Mouse (Mus musculus) lung, postnatal 36 days (tissue): ENCODE measurements at regions not wholly inside any gene's neighbourhood (a gene's known extent, or its start where the extent isn't known, plus 50 kb on each side); places are given as distances from the start of the nearest gene placed in this dataset.

Experiments
- DNase-seq: peaks from one replicate; pipeline ENCODE4 v3.0.0; 2022; ENCODE audit warnings: mixed read lengths

DNA sequence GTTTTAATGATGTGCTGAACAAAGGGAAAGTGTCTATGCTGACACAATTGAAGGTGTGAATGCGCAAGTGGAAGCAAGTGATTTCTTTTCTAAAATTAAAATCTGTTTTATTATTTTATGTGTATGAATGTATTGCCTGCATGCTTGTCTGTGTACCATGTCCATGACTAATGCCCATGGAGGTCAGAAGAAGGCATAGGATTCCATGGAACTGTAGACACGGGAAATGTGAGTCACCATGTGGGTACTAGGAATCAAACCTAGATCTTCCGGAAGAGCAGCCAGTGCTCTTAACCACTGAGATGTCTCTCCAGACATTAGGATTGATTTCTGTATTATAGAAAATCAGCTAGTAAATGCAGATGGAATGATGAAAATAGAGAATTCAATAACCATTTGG lies 134.9 kb upstream of the Pgrmc2 start:
- no peak for DNase-seq

DNA sequence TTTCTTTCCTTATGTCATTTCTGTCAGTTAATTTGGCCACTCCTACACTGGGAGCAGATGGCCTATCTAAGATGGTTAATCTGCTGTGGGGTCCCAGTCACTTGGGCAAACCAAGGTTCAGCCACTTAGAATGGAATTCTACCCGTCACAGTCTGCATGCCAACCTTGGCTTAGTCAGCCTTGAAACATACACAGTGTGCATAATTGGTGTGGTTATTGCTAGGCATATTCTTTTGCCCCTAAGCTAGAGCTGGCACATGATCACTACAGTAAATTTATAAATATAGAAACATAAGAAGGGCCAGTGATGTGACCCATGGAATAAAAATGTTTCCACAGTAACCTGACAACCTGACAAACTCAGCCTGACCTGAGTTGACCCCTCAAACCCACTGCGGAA lies 130.7 kb upstream of the Pgrmc2 start:
- no peak for DNase-seq

DNA sequence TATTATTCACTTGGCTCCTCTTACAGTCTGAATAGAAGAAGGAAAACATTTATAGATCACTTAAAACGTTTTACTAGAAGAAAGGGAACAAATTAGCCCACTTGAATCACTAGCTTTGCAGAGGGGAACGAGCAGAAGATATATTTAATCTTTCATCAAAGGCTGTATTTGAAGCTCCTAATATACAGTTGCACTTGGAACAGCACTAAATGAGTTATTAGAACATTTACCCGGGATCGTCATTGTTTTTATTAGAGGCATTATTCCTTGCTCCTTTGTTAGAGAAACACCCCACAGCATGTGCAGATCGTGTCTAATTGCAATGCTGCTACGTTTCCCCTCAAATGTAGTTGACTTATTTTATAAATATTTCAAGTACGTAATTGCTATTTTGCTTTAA lies 127.5 kb upstream of the Pgrmc2 start:
- no peak for DNase-seq

DNA sequence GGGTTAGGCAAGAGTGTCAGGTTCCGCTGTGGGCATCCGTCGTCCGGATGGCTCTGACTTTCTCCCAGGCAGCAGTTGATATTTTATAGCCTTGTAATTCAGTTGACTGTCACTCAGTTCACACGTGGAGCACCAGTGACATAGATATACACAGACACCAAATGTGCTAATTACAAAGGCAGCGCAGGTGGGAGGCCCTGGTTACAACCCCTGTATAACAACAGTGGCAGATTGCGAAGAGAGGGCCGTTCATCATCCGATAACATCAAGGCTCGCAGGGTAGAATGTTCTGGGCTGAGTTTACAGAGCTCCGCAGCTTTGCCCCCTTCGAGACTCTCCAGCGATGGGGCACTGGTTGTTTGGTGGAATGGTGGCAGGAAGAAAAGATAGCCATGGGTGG lies 120.0 kb upstream of the Pgrmc2 start:
- no peak for DNase-seq

DNA sequence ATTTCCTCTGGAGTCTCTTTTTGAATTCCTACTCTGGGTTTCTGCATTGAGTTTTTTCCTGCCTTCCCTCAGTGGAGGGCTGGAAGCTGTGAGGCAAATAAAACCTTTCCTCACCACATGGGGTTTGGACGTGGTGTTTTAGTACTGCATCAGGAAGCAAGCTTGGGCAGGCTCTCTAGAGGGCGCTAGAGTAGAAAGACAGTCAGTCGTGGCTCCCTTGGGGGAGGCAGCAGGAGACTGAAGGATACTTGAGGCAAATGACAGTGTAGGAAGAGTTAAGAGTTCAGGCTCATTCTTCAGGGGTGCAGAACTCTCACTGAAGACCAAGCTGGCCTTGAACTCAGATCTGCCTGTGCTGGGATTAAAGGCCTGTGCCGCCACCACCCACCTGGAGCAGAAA lies 118.9 kb upstream of the Pgrmc2 start:
- no peak for DNase-seq

DNA sequence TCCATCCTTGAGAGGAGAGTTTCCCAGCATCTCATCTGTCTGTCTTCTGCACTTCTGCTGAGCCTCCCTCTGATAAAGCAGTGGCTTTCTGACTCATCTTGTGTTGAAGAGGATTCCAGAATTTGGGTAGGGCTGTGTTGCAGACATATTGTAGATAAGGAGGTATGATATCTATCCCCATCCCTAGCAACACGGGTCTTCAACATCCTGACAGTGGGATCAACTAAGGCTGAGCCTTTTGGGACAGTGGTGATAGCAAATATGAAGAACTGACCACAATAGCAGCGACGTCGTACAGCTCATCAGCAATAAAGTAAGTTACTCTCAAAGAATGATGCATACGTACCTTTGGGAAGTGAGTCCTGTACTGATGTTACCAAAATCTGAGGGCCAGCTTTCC lies 117.2 kb upstream of the Pgrmc2 start:
- DNase-seq = no peak

DNA sequence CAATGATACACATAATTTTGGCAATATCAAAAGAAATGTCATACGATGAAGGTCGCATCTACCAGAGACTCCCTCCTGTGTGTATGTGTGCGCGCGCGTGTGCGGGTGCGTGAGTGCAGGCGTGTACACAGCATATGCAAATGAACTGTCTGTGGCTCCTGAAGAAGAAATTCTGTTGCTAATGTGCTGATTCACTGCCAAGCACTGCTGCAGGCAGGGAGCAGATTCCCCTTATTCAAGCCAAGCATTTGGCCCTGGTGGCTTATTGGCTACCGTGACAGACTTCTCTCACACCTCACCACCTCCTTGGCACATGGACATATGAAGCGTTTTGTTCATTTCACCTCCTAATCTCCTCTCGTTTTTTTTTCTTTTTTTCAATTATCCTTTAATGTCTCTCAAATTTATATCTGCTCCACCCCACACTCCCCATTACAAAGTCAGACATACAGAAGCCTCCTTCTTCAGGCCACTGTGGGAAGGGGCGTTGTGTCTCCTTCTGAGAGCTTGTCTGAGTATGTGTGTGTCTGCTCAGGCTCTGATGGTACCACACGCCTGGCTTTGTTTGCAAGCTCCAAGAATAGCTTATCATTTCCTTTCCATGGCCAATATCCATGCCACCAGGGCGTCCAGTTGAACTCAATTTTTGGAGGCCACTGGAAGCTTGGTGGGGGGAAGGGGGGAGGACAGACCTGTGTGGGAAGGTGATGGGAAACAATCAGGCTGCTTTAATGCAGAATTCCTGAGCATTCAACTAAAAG lies 115.5 kb upstream of the Pgrmc2 start:
- no peak for DNase-seq

DNA sequence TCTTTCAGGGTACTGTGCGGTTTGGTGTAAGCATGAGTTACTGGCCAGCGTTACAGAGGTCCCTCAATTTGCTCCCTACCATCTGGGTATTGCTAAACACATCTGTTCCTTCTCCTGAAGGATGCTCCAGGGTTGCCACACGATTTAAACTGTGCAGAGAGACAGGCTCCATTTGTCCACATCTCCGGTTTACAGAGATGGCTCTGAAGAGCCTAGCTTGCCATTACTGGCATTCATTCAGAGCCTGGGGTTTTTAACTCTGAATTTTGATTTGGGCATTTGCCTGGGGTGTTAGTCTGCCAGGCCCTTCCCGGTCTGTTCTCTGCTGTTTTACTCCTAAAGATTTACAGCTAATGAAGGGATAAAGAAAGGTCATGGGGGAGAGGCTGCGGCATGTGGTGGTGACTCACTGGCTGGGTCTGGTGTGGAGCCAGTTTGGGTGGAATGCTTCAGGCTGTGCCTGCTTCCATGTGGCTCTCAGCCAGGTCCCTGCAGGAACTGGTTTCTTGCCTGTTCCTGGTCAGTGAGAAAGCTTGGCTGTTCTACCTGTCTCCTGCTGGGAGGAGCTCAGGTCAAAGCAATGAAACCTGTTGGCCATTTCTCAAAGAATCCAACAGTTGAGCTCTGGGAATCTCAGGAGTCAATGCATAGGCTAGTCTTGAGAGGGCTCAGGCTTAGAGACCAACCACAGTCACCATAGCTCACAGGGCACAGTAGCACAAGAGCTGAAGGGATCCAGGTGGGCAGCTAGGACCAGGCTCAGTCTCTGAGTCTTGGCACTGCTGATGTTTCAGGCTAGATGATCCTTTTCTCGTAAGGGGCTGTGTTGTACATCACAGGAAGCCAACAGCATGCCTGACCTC lies 112.5 kb upstream of the Pgrmc2 start:
- DNase-seq = peak; percentile 81

DNA sequence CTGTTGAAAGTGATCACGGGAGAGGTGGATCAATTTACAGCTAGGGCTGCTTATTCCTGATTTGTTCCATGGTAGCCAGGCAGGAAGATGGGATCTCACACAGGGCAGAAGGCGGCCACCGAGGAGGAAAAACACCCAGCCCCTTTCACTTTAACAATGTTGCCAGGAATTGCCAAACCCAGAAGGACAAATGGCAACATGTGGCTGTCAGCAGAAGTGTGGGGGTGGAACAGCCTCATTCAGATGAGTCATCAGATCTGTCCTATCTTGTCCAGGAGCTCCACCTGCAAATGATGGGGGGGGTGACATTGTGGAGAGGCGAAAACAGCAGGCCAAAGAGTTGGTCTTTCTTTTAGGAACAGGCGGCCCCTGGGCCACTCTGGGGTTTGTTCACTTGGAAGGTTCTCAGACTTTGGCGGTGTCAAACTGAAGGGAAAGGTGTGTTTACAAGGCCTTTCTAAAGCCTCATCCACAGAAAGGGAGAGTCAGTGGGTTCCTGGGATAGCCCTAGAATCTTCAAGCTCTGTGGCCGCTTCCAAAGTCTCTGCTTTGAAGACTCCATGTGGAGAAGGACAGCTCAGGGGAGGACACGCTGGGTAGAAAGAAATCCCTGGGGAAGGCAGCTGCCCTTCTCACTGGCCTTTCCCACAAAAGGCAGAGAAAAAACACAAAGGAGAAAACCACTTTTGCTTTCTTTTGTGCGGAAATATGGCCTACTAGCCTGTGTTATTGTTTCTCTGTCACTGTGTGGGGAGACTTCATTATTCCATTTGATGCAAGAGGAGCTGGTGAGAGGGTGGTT lies 111.7 kb upstream of the Pgrmc2 start:
- DNase-seq = no peak

DNA sequence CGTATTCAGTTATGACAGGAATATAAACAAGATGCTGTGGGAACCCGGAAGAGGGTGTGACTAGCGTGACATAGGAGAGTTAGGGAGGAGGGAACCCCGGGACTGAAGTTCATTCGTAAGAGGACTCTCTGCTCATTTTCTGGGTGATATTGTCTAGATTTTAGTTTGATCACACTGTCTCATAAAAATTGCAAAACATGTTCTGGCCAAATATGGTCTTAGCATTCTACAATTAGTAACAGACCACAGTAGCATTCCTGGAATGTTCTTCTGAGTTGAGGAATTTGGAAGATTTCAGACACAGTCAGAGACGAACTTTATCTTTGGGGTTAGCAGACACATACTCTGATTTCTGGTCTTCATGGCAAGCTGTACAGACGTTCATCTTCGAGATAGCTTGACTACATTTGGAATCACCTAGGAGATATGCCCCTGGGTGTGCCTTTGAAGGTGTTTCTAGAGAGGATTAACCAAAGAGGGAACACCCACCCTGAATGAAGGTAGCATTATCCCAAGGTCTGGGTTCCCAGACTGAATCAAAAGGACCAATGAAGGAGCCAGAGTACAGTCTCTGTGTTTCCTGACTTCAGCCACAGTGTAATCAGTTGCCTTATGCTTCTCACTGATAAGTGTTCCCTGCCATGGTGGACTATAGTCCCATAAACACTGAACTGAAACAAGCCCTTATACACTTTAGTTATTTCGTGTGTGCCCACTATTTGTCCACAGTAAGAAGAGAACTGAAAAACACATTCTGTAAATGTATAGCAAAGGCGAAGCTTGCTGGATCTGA lies 102.7 kb upstream of the Pgrmc2 start:
- DNase-seq = no peak

DNA sequence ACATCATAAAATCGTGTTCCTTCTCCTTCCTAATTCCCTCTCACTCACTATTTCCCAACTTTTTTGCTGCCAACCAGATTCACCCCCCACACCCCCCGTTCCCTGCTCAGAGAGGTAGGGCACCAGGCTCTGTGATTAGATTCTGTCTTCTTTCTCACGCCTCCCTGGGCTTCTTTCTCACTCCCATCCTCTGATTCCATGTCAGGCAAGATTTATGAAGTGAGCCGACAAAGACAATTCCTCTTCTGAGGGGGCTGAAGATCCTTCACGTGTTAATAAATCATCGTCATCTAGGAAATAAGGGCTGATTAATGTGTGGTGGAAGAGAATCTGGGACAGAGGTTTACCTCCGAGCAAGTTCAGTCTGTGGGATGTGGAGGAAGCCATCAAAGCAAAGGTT lies 101.5 kb upstream of the Pgrmc2 start:
- DNase-seq = no peak

DNA sequence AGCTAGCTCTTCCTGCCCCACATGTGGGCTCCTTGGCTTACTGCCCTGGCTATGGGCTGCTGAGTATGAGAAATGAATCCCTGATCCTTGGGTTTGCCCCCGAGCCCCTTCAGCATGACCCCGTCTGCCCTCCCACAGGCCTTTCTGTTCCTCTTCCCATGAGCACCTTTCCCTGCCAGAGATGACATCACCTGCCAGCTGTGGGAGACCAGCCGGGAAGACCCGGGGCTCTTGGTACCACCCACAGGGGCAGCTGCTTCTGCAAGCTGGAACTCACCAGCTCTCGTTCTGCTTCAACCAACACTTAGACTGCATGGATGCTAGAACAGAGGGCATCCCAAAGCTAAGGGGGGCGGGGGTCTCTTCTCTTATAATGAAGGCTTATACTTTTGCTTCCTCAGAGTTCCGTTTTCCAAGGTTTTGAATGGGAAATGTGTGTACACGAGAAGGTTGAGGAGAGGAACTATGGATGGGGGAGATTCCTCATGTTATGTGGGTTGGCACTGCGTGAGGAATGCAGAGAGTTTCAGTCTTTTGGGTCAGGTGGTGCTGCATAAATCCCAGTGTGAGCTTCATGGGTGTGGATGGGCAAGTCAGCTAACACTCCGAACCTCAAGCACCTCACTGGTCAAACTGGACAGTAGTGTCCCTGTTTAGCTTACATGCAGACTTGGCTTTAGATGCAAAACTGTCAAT lies 100.2 kb upstream of the Pgrmc2 start:
- DNase-seq = no peak

DNA sequence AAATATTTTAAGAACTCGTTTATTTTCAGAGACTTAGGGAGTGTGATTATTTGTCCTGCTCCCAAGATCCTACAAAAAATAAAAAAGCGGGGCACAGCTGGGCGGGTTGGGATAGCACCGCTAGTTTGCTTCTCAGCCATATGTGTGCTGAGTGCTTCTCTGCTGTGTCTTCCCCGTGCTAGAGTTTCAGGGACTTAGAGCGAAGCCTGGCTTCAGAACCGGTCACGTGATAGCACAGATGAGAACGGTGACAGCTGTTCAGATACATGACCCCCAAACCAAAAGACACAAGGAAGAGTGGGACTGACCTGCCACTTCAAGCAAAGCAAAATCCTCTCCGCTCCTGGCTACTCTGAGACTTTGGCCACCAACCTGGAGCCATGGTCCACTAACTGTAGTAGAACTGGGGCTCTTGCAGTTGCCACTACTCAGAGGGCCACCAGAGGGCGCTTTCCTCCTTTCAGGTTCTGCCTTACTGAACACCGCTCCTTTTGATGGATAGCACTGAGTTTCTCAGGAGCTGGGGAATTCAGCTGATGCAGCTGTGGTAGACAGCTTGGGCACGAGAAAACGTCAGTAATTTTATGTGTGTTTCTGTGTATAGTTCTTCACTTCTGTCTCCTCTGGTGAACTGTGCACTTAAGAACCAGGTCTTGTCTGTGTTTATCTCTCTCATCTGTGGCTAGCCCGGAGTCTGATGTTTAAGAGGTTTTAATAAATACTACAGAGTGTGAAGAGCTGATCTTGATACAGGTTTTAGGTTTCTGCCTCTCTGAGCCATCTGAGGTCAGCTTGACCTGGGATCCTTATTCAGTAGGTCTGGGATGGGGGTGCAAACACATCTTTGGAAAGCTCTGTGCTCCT lies 99.4 kb upstream of the Pgrmc2 start:
- DNase-seq = peak; percentile 85

DNA sequence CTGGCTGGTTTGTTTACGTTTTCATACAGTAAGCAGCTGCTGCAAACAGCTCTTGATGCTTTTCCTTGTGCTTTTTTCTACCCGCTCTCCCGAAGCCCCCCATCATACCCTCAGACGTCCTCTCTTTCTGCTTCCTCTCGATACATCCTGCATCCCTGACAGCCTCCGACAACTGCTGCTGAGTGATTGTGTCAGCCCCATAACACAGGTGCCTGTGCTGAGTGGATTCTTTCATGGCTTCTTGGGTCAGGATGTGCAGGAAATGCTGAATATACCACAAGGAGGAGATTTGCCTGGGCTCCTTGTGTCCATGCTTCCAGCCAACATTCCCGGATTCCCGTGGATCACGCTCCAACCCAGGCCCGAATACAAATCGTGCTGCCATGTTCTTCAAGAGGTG lies 98.6 kb upstream of the Pgrmc2 start:
- no peak for DNase-seq

DNA sequence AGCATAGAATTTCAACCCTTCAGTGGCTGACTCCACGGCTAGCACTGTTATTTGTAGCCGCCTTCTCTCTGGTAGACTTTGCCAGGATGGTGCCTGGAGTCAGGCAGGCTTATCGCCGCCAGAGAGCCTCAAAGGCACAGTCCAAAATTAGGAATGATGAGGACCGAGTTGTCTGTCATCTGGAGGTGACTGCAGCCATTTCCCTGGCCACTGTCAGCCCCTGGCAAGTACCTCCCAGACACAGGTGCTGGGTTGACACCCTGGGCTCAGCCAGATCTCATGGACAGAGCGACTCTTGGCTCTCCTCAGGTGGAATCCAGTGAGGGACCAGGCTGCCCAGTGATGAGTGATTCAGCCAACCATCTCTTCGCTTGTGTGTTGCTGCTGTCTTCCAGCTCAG lies 98.1 kb upstream of the Pgrmc2 start:
- no peak for DNase-seq

DNA sequence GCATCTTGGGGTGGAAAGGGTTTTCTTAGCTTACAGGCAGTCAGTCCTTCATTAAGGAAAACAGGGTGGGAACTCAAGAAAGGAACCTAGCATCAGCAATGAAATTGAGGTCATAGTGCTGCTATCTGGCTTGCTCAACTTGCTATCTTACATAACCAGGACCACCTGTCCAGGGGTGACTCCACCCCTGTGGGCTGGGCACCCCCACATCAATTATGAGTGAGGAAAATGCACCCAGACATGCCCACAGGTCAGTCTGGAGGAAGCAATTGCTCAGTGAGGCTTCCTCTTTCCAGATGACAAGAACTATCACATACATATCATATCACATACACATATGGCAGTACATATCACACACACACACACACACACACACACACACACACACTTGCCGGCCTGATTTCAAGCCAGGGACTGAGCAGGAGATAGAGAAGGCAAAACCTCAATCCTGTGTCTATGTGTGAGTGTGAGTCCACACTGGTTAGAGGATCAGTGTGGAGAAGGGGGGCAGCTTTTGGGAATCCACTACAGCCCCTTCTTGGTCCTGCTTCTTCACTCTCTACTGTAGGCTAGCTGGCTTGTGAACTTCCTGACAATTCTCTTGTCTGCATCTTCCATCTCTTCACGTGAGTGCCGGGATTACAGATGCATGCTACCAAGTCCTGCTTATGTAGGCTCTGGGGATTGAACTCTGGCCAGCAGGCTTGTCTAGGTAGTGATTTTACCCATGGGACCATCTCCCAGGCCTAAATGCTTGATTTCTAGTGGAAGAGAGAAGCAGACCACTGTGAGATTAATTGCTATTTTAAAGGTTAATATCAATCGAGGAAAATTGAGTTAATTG lies 96.4 kb upstream of the Pgrmc2 start:
- no peak for DNase-seq

DNA sequence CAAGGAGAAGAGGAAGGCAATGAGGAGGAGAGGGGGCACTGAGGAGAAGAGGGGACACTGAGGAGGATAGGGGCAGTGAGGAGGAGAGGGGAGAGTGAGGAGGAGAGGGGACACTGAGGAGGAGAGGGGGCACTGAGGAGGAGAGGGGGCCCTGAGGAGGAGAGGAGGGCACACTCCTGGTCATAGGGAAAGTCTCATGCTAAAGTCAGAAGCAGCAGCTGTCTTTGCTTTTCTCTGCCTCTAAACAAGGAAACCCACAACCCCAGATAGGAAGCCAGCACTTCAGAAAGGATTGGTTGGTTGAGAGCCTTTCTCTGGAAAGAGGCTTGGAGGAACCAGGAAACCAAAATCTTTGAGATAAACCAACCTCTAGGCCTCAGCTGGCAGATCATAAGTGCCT lies 94.3 kb upstream of the Pgrmc2 start:
- no peak for DNase-seq

DNA sequence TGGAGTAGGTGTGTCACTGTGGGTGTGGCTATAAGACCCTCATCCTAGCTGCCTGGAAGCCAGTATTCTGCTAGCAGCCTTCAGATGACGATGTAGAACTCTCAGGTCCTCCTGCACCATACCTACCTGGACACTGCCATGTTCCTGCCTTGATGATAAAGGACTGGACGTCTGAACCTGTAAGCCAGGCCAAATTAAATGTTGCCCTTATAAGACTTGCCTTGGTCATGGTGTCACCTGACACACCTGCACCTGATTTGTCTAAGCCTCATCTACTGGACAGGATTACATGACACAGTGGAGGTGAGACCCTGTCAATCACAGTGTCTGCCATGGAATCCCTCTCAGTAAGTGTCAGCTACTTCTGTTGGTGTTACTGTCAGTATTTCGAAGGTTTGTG lies 92.5 kb upstream of the Pgrmc2 start:
- no peak for DNase-seq

DNA sequence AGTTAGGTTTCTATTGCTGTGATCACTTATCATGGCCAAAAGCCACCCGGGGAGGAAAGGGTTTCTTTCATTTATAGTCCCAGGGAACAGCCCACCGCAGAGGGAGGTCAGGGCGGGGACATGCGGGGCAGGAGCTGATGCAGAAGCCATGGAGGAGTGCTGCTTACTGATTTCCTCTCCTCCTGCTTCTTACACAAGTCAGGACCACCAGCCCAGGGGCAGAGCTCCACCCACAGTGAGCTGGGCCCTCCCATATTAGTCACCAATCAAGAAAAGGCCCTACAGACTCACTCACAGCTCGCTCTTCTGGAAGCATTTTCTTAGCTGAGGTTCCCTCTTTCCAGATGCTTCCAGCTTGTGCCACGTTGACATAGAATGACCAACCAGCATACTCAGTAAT lies 90.7 kb upstream of the Pgrmc2 start:
- no peak for DNase-seq
